Mouse (Mus musculus): ENCODE results near the gene Rptor. TPM values are rescaled to one million over a fixed set of nuclear protein-coding genes. Genes with fewer than 3 reads are reported as not detected.

The Rptor gene
- polyA plus RNA-seq, 1 experiment = 26.2 TPM

- TF ChIP-seq CTCF (IDR thresholded peaks at IDR 0.05; ENCODE audit: insufficient read depth, low read length) (no peak), POLR2A (IDR thresholded peaks at IDR 0.05; ENCODE audit: borderline replicate concordance, extremely low read depth, low read depth, low read length) (no peak)
- no peak for DNase-seq
- 56% methylated on average over 3 of the region's 3 CpGs for WGBS
- Histone ChIP-seq H3K4me3 (replicated peaks; ENCODE audit: extremely low read depth, low read depth, low read length) (no peak overlapping the region), H3K4me1 (ENCODE audit: control insufficient read depth, insufficient read depth, low read length) (no peaks in the 10 kb centered on the region)
These were observed 287.3 kb downstream of the Rptor start for GRCm38 (mm10) chr11:119889966-119890365.

- no peaks in the 10 kb centered on the region for H3K4me1 ChIP-seq (ENCODE audit: control insufficient read depth, insufficient read depth, low read length)
- 89% methylated on average over 7 of the region's 7 CpGs for WGBS
- no peak overlapping the region for H3K4me3 ChIP-seq (replicated peaks; ENCODE audit: extremely low read depth, low read depth, low read length)
- no peak for DNase-seq
- no peak for TF ChIP-seq CTCF (IDR thresholded peaks at IDR 0.05; ENCODE audit: insufficient read depth, low read length)
- TF ChIP-seq POLR2A (IDR thresholded peaks at IDR 0.05; ENCODE audit: borderline replicate concordance, extremely low read depth, low read depth, low read length) = no peak
These were observed 289.0 kb downstream of the Rptor start for GRCm38 (mm10) chr11:119891601-119892215.

- TF ChIP-seq CTCF (IDR thresholded peaks at IDR 0.05; ENCODE audit: insufficient read depth, low read length) (no peak), POLR2A (IDR thresholded peaks at IDR 0.05; ENCODE audit: borderline replicate concordance, extremely low read depth, low read depth, low read length) (no peak)
- no peak overlapping the region for H3K4me3 ChIP-seq (replicated peaks; ENCODE audit: extremely low read depth, low read depth, low read length)
- WGBS = 89% methylated on average over 10 of the region's 10 CpGs
- DNase-seq = no peak
- H3K4me1 ChIP-seq (ENCODE audit: control insufficient read depth, insufficient read depth, low read length) = peaks cover 6% of the 10 kb centered on the region
These were observed 291.0 kb downstream of the Rptor start for GRCm38 (mm10) chr11:119893667-119894236.

GRCm38 (mm10) chr11:119894634-119895033, 291.9 kb downstream of the Rptor start:
- 57% methylated on average over 6 of the region's 6 CpGs for WGBS
- no peak overlapping the region for H3K4me3 ChIP-seq (replicated peaks; ENCODE audit: extremely low read depth, low read depth, low read length)
- H3K4me1 ChIP-seq (ENCODE audit: control insufficient read depth, insufficient read depth, low read length) = peaks cover 6% of the 10 kb centered on the region
- TF ChIP-seq CTCF (IDR thresholded peaks at IDR 0.05; ENCODE audit: insufficient read depth, low read length) (no peak), POLR2A (IDR thresholded peaks at IDR 0.05; ENCODE audit: borderline replicate concordance, extremely low read depth, low read depth, low read length) (no peak)
- DNase-seq = no peak

GRCm38 (mm10) chr11:119897041-119897440, 294.3 kb downstream of the Rptor start:
- 77% methylated on average over 9 of the region's 9 CpGs for WGBS
- no peak for DNase-seq
- H3K4me1 ChIP-seq (ENCODE audit: control insufficient read depth, insufficient read depth, low read length) = peaks cover 6% of the 10 kb centered on the region
- no peak for TF ChIP-seq CTCF (IDR thresholded peaks at IDR 0.05; ENCODE audit: insufficient read depth, low read length)
- no peak for TF ChIP-seq POLR2A (IDR thresholded peaks at IDR 0.05; ENCODE audit: borderline replicate concordance, extremely low read depth, low read depth, low read length)
- no peak overlapping the region for H3K4me3 ChIP-seq (replicated peaks; ENCODE audit: extremely low read depth, low read depth, low read length)

GRCm38 (mm10) chr11:119898976-119899375, 296.3 kb downstream of the Rptor start:
- no peak for TF ChIP-seq CTCF (IDR thresholded peaks at IDR 0.05; ENCODE audit: insufficient read depth, low read length)
- no peak for TF ChIP-seq POLR2A (IDR thresholded peaks at IDR 0.05; ENCODE audit: borderline replicate concordance, extremely low read depth, low read depth, low read length)
- DNase-seq = no peak
- Histone ChIP-seq H3K4me1 (ENCODE audit: control insufficient read depth, insufficient read depth, low read length) (peaks cover 6% of the 10 kb centered on the region), H3K4me3 (replicated peaks; ENCODE audit: extremely low read depth, low read depth, low read length) (no peak overlapping the region)
- 58% methylated on average over 11 of the region's 11 CpGs for WGBS

GRCm38 (mm10) chr11:119901174-119901573, 298.5 kb downstream of the Rptor start:
- Histone ChIP-seq H3K4me1 (ENCODE audit: control insufficient read depth, insufficient read depth, low read length) (peaks cover 6% of the 10 kb centered on the region), H3K4me3 (replicated peaks; ENCODE audit: extremely low read depth, low read depth, low read length) (no peak overlapping the region)
- WGBS = 63% methylated on average over 4 of the region's 4 CpGs
- no peak for DNase-seq
- TF ChIP-seq CTCF (IDR thresholded peaks at IDR 0.05; ENCODE audit: insufficient read depth, low read length) = no peak
- TF ChIP-seq POLR2A (IDR thresholded peaks at IDR 0.05; ENCODE audit: borderline replicate concordance, extremely low read depth, low read depth, low read length) = no peak

GRCm38 (mm10) chr11:119902891-119903290, 300.2 kb downstream of the Rptor start:
- Histone ChIP-seq H3K4me1 (ENCODE audit: control insufficient read depth, insufficient read depth, low read length) (peaks cover 6% of the 10 kb centered on the region), H3K4me3 (replicated peaks; ENCODE audit: extremely low read depth, low read depth, low read length) (no peak overlapping the region)
- TF ChIP-seq POLR2A (IDR thresholded peaks at IDR 0.05; ENCODE audit: borderline replicate concordance, extremely low read depth, low read depth, low read length) = no peak
- no peak for DNase-seq
- WGBS = 79% methylated on average over 4 of the region's 4 CpGs

GRCm38 (mm10) chr11:119904621-119905286, 302.0 kb downstream of the Rptor start:
- WGBS = 29% methylated on average over 5 of the region's 5 CpGs
- Histone ChIP-seq H3K4me3 (replicated peaks; ENCODE audit: extremely low read depth, low read depth, low read length) (no peak overlapping the region), H3K4me1 (ENCODE audit: control insufficient read depth, insufficient read depth, low read length) (no peaks in the 10 kb centered on the region; the same call in 1 of the 2 replicates)
- TF ChIP-seq CTCF (IDR thresholded peaks at IDR 0.05; ENCODE audit: insufficient read depth, low read length) (peak; percentile 97), POLR2A (IDR thresholded peaks at IDR 0.05; ENCODE audit: borderline replicate concordance, extremely low read depth, low read depth, low read length) (no peak)
- peak; percentile 59 for DNase-seq

- no peak for DNase-seq
- WGBS = 80% methylated on average over 5 of the region's 5 CpGs
- no peaks in the 10 kb centered on the region for H3K4me1 ChIP-seq (ENCODE audit: control insufficient read depth, insufficient read depth, low read length)
These were observed 303.1 kb downstream of the Rptor start for GRCm38 (mm10) chr11:119905794-119906193.

More at GRCm38 (mm10) chr11:119905794-119906193, 303.1 kb downstream of the Rptor start:
- no peak for TF ChIP-seq CTCF (IDR thresholded peaks at IDR 0.05; ENCODE audit: insufficient read depth, low read length)
- TF ChIP-seq POLR2A (IDR thresholded peaks at IDR 0.05; ENCODE audit: borderline replicate concordance, extremely low read depth, low read depth, low read length) = no peak
- H3K4me3 ChIP-seq (replicated peaks; ENCODE audit: extremely low read depth, low read depth, low read length) = no peak overlapping the region
